In the genomic region with DNA sequence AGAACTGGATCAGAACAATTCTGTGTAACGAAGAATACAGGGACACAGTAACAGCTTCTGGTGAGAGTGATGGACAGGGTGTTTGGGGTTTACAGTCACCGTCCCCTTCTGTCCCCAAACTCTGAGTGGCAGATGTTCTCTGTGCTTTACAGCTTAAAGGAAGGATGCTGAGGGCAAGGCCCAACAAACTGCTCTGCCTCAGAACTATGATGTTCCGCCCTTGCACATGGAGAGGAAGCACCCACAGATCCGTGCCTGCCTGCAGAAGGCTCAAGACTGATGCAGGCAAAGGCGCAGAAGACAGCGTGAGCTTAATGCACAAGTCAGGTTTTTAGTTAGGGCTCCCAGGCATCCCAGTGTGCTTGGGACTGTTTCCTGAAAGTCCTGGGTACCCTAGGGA, we compare ENCODE assay signal across 28 mouse cellular contexts. TPM values are rescaled to one million over a fixed set of nuclear protein-coding genes. Genes with fewer than 3 reads are reported as not detected.
DNase-seq lines count a peak whose midpoint lies in the region; ATAC-seq lines count a peak whose summit lies in the region.
"Had no signal": no experiment of that assay in that cellular context is flagged by ENCODE, and none has a peak within 500 bp of the region (broad histone marks: within the 10 kb centered on the region; RNA-seq: fewer than 3 reads in every experiment).

No protein-coding gene starts in this region.

- H3K4me3 ChIP-seq in embryonic facial prominence, embryonic 10.5 days = no peak overlapping the region
- H3K4me3 ChIP-seq: embryonic facial prominence, embryonic 15.5 days; erythroblast, embryonic 14.5 days; forebrain, embryonic 10.5 days; gastrocnemius, adult 2 months; heart, embryonic 10.5 days; hindbrain, embryonic 13.5 days had no signal

- H3K27me3 ChIP-seq in embryonic facial prominence, embryonic 10.5 days (replicated peaks; ENCODE audit: low read depth, poor library complexity, severe bottlenecking) = no peaks in the 10 kb centered on the region
- H3K27me3 ChIP-seq: embryonic facial prominence, embryonic 15.5 days; hindbrain, embryonic 13.5 days had no signal

- H3K9me3 ChIP-seq in embryonic facial prominence, embryonic 10.5 days = no peaks in the 10 kb centered on the region
- H3K9me3 ChIP-seq: embryonic facial prominence, embryonic 15.5 days; forebrain, embryonic 10.5 days; G1E; heart, embryonic 10.5 days; hindbrain, embryonic 13.5 days had no signal

- H3K4me1 ChIP-seq in embryonic facial prominence, embryonic 10.5 days = peaks cover 51% of the 10 kb centered on the region

- peak overlapping the region; percentile 52 for H3K27ac ChIP-seq in embryonic facial prominence, embryonic 10.5 days (replicated peaks)
- H3K27ac ChIP-seq: embryonic facial prominence, embryonic 15.5 days; forebrain, embryonic 10.5 days; gastrocnemius, adult 2 months; heart, embryonic 10.5 days; hindbrain, embryonic 13.5 days; hindbrain, postnatal 0 days had no signal

- ATAC-seq in neutrophil, adult 5-6 weeks (ENCODE audit: extremely low read depth, insufficient number of reproducible peaks, low FRiP score, poor library complexity, severe bottlenecking) = 0 out of 2 replicates have a peak, but pooled peaks have one; percentile 6
- ATAC-seq: activated CD4-positive, CD25-positive, alpha-beta regulatory T cell, adult 4 months; forebrain, embryonic 14.5 days; hindbrain, postnatal 0 days had no signal

- WGBS in embryonic facial prominence, embryonic 10.5 days = 90% methylated on average over 6 of the region's 6 CpGs

- peak; percentile 25 for DNase-seq in heart, adult 11 months
- no peak for DNase-seq in heart, postnatal 10 days
- peak; percentile 26 for DNase-seq in thymus, postnatal 14 days
- DNase-seq in thymus, postnatal 10 days (ENCODE audit: low spot score in 2 of 2) = no peak
- DNase-seq in embryonic facial prominence, embryonic 10.5 days (ENCODE audit: low spot score) = no peak
- no peak for DNase-seq in layer of hippocampus, postnatal 36 days
- DNase-seq in B cell, adult 2 months = no peak
- DNase-seq: adrenal gland, postnatal 14 days; cerebellum, adult 18-20 months; cerebellum, adult 9-11 months; cerebellum, postnatal 36 days; gastrocnemius, adult 2 months; gastrocnemius, postnatal 25 days; heart, adult 18-20 months; heart, postnatal 14 days had no signal

- no peaks in the 10 kb centered on the region for H3K36me3 ChIP-seq in embryonic facial prominence, embryonic 10.5 days (replicated peaks)
- H3K36me3 ChIP-seq: embryonic facial prominence, embryonic 15.5 days; forebrain, embryonic 10.5 days; G1E; heart, embryonic 10.5 days; hindbrain, embryonic 13.5 days had no signal

- intact Hi-C loops in heart, postnatal 10 days (cut with DNase I) = no loop called here

RNA-seq across cellular contexts. Expression of gene Dapl1, which starts 16.5 kb away (rescaled TPM):
- not detected for total RNA-seq in heart, postnatal 10 days (2021)
- 8.5 and 11.3 TPM in 2 replicates for polyA plus RNA-seq in embryonic facial prominence, embryonic 10.5 days (2016; fragmentation: Nextera tagmentation; extraction: Ambion mirVana)
- total RNA-seq in neutrophil, adult 5-6 weeks (2017) = 10.8 and 15.7 TPM in 2 replicates
- not detected for total RNA-seq in layer of hippocampus, postnatal 36 days (2021)
- total RNA-seq: adrenal gland, adult 18-20 months; adrenal gland, postnatal 14 days; G1E; gastrocnemius, adult 2 months; gastrocnemius, postnatal 25 days; heart, postnatal 14 days; hematopoietic stem cell, adult 5-6 weeks; hindbrain, postnatal 0 days had no signal
- polyA plus RNA-seq: C2C12; erythroblast, embryonic 14.5 days; G1E; hindbrain, embryonic 13.5 days had no signal

Comparison
In these comparisons a context has a peak if more than half of its experiments do, and no peak if none do; other contexts are left out.
1. DNase-seq: peak in heart, adult 11 months (single experiment) and thymus, postnatal 14 days (single experiment); none in heart, postnatal 10 days (0 of 2), thymus, postnatal 10 days (0 of 2), embryonic facial prominence, embryonic 10.5 days (single experiment), layer of hippocampus, postnatal 36 days (0 of 2) and B cell, adult 2 months (0 of 2).